Mouse (Mus musculus): Measurements from ENCODE around the gene Bcam.

DNA sequence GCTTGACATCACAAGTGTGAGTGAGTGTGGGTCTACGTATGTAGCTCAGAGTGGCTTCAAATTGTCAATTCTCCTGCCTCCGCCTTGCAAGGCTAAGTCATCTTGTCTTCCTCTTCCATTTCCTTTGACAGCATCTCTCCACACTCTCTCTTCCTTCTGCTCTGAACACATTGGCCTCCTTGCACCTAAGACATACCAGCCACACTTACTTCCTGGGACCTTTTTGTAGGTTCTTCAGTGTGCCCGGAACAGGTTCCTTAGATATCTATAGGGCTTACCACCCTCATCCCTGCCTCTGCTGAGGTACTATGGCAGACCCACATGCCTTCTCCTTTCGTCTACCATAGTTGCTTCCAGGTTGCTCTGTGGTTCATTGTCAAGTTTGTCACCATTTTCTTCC, 42.3 kb upstream of the Bcam start:
- TF ChIP-seq CTCF (IDR thresholded peaks at IDR 0.05): no peak
- TF ChIP-seq EP300 (IDR thresholded peaks at IDR 0.05; ENCODE audit: insufficient read depth, low read depth, low read length): no peak
- TF ChIP-seq POLR2A (IDR thresholded peaks at IDR 0.05; ENCODE audit: insufficient read depth, low read depth, low read length): no peak

Measured in heart, adult 2 months (tissue).